ENCODE assay signal across 8 mouse cellular contexts in the genomic region with DNA sequence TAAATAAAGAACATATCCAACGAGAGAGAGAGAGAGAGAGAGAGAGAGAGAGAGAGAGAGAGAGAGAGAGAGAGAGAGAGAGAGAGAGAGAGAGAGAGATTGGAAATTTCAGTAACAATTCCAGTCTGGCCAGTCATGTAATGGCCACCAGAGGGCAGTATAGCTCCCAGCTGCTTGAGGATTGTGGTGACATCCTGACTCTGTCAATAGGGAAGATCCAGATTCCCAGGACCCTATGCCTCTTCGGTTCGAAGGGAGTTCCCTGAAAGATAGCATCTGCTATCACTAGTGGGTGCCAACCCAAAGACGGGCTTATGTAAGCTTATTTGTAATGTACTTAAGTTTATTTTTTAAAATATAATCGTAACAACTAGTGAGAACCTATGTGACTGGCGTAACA.
DNase-seq lines count a peak whose midpoint lies in the region; ATAC-seq and TF ChIP-seq lines count a peak whose summit lies in the region.

No protein-coding gene starts in this region.

- no peaks in the 10 kb centered on the region for H3K36me3 ChIP-seq in kidney, embryonic 16.5 days (ENCODE audit: insufficient read depth, low read length)
- H3K36me3 ChIP-seq in megakaryocyte, embryonic 14.5 days (replicated peaks; ENCODE audit: low read length): peaks cover 5% of the 10 kb centered on the region

- H3K27me3 ChIP-seq in kidney, embryonic 16.5 days (ENCODE audit: insufficient read depth, low read length): no peaks in the 10 kb centered on the region
- H3K27me3 ChIP-seq in megakaryocyte, embryonic 14.5 days (replicated peaks): no peaks in the 10 kb centered on the region

- no peaks in the 10 kb centered on the region for H3K4me1 ChIP-seq in kidney, embryonic 16.5 days (ENCODE audit: insufficient read depth, low read length)
- peaks cover 1% of the 10 kb centered on the region; the same call in 1 of the 2 replicates for H3K4me1 ChIP-seq in cortical plate, adult 2 months (ENCODE audit: control insufficient read depth, insufficient read depth, low read length)
- peaks cover 29% of the 10 kb centered on the region for H3K4me1 ChIP-seq in megakaryocyte, embryonic 14.5 days

- no peaks in the 10 kb centered on the region for H3K9me3 ChIP-seq in kidney, embryonic 16.5 days (ENCODE audit: low read length)
- no peaks in the 10 kb centered on the region for H3K9me3 ChIP-seq in megakaryocyte, embryonic 14.5 days

- peak; percentile 70 for TF ChIP-seq CTCF in cortical plate, adult 2 months (IDR thresholded peaks at IDR 0.05; ENCODE audit: extremely low read depth, insufficient read depth, low read length)

- no peak overlapping the region for H3K27ac ChIP-seq in kidney, embryonic 16.5 days (ENCODE audit: low read length)
- H3K27ac ChIP-seq in cortical plate, adult 2 months (ENCODE audit: insufficient read depth, low read length): no peak overlapping the region

- TF ChIP-seq POLR2A in cortical plate, adult 2 months (IDR thresholded peaks at IDR 0.05; ENCODE audit: extremely low read depth, insufficient read depth, low read length): no peak

- H3K4me2 ChIP-seq in kidney, embryonic 16.5 days (replicated peaks; ENCODE audit: low read depth, low read length): no peak overlapping the region

- WGBS in kidney, embryonic 16.5 days: 64% methylated on average over 5 of the region's 6 CpGs

- no peak for ATAC-seq in kidney, embryonic 16.5 days (ENCODE audit: low FRiP score, low TSS enrichment)
- peak; percentile 63 for ATAC-seq in activated CD4-positive, CD25-positive, alpha-beta regulatory T cell, adult 4 months

- no peak overlapping the region for H3K9ac ChIP-seq in kidney, embryonic 16.5 days (replicated peaks; ENCODE audit: low read length)

- peak; percentile 29 for DNase-seq in kidney, adult 18-20 months
- peak; percentile 30 for DNase-seq in CD4-positive helper T cell, adult 2 months (ENCODE audit: low read depth, low spot score)
- DNase-seq in hindlimb bud, embryonic 11.5 days (ENCODE audit: extremely low spot score, low read depth, low spot score): peak; percentile 2
- DNase-seq in thymus, postnatal 25 days: peak; percentile 39

- no peak overlapping the region for H3K4me3 ChIP-seq in kidney, embryonic 16.5 days (ENCODE audit: low read length)
- H3K4me3 ChIP-seq in cortical plate, adult 2 months (ENCODE audit: insufficient read depth, low read length): no peak overlapping the region; the same call in 1 of the 2 replicates
- H3K4me3 ChIP-seq in megakaryocyte, embryonic 14.5 days (replicated peaks): peak overlapping the region; percentile 72
